Mouse (Mus musculus) lung, adult 2 months (tissue): ENCODE data around the gene Zfp62. TPM values are rescaled to one million over a fixed set of nuclear protein-coding genes. Genes with fewer than 3 reads are reported as not detected.
A peak's percentile ranks its signal among the peaks of the same experiment; 100 is the strongest.

Experiments used
- DNase-seq: peaks from one replicate; pipeline ENCODE4 v3.0.0; 2022
- H3K4me1 ChIP-seq: fragments of 200-500 bp; 2 replicates; pipeline ENCODE4 v1.6.1; 2011; ENCODE audit warnings: low read length; ENCODE audit not compliant: control insufficient read depth, insufficient read depth
- H3K4me3 ChIP-seq: fragments of 200-500 bp; replicated peaks from 2 replicates; pipeline ENCODE3; 2011; ENCODE audit warnings: low read depth, mild to moderate bottlenecking, control low read depth, low read length; ENCODE audit errors: extremely low read depth
- CTCF ChIP-seq: fragments of 200-500 bp; IDR thresholded peaks from 2 replicates; pipeline ENCODE4 v1.5.1; 2011; ENCODE audit warnings: mild to moderate bottlenecking, low read length, control low read depth; ENCODE audit not compliant: insufficient read depth
- POLR2A ChIP-seq: fragments of 200-500 bp; IDR thresholded peaks from 2 replicates; pipeline ENCODE4 v1.6.1; 2011; ENCODE audit warnings: low read depth, mild to moderate bottlenecking, control low read depth, low read length, borderline replicate concordance; ENCODE audit errors: extremely low read depth
- WGBS: fragments of 180-500 bp; shearing (Covaris S2); methylation state at CpG from one replicate; pipeline ENCODE4 v1.1.7; 2018; 5-methylcytosine and 5-hydroxymethylcytosine counted together
- polyA plus RNA-seq: library from polyadenylated mRNA; depleted of rRNA; stranded (reverse); fragments of >200 nt; gene quantifications from 2 replicates; pipeline ENCODE4 v1.2.3, GENCODE M21; 2012

The Zfp62 gene
- polyA plus RNA-seq, 1 experiment, result 3.0 TPM

DNA sequence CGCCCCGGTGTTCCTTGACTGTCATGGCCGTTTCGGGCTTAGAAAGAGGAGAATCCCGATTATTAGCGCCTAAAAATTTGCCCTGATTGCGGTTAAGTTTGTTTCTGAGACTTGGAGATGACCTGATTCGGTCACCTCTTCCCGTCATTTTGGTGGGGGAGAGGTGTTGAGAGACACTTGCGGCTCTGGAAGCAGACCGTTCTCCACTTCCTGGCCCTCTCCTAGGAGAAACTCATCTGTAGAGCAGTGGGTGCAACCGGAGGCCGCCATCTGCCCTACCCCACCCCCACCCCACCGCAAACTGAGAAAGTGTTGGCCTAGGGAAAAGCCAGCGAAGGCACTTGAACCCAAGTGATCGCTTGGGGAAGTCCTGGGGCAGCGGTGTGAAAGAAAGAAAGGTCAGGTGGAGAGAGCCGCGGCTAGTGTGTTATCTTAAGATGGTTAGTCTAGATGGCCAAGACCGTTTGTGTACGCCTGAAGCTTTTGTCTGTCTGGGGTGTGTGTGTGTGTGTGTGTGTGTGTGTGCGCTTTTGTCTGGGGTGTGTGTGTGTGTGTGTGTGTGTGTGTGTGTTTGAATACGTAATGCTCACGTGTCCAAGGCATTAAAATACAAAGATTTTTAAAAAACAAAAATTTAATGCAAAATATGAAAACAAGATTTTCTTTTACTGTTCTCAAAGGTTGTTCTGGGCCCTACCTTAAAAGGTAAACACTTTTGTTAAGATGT, 842 bp downstream of the Zfp62 start:
- WGBS, result under 1% methylated on average over 24 of the region's 24 CpGs
- TF ChIP-seq CTCF, result no peak
- peak; percentile 31; the same call in 1 of the 2 replicates for TF ChIP-seq POLR2A
- DNase-seq, result no peak
- H3K4me3 ChIP-seq, result peak overlapping the region; percentile 95
- peaks cover 12% of the 10 kb centered on the region for H3K4me1 ChIP-seq

DNA sequence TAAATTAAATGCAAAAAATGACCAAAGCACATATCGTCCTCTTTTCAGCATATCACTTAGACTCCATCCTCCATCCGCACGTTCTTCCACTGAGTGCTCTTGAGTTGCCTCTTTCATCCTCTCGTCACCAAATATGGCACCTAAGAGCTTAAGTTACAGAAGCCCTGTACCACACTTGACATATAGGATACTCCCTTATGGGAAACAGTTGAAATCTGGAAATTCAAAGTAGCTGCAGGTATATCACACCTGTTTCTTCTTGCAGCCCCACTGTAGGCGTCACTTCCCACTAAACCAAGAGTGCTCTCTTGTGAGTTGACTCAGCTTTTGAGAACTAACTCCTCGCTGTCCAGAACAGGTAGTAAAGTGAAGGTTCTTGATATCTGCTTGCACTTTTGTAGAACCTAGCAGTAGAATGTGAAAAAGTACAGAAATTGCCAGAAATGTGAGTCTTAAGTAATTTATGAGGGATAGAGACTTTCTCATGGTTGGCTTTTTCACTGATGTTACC, 2.0 kb downstream of the Zfp62 start:
- 62% methylated on average over 6 of the region's 6 CpGs for WGBS
- Histone ChIP-seq H3K4me1 (peaks cover 12% of the 10 kb centered on the region), H3K4me3 (no peak overlapping the region)
- no peak for DNase-seq
- no peak for TF ChIP-seq POLR2A
- no peak for TF ChIP-seq CTCF

GRCm38 (mm10) chr11:49207495-49207894, 4.4 kb downstream of the Zfp62 start:
- TF ChIP-seq POLR2A, result no peak
- no peak for TF ChIP-seq CTCF
- WGBS, result 90% methylated on average over 1 of the region's 1 CpGs
- no peak overlapping the region for H3K4me3 ChIP-seq
- H3K4me1 ChIP-seq, result peaks cover 7% of the 10 kb centered on the region
- no peak for DNase-seq

DNA sequence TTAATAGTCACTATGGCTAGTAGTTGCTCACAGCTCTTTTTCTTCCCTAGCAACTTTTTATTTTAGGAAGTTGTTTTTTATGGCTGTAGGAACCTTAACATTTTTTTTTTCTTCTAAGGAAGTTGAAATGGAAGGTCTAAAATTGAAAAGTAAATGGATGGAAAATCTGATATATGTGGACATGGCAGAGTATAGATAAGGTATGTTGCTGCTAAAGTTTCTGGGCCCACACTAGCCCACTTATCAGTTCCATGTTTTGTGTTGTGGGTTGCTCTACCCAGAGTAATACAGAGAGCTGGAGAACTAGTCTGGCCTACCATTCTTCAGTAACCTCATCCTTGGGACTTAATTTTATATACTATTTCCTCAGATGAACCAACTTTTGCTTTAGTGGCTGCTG, 9.5 kb downstream of the Zfp62 start:
- no peak for DNase-seq
- no peaks in the 10 kb centered on the region; the same call in none of the 2 replicates for H3K4me1 ChIP-seq
- TF ChIP-seq CTCF, result no peak
- no peak for TF ChIP-seq POLR2A
- H3K4me3 ChIP-seq, result no peak overlapping the region

GRCm38 (mm10) chr11:49213505-49213904, 10.4 kb downstream of the Zfp62 start:
- WGBS, result 92% methylated on average over 1 of the region's 1 CpGs
- Histone ChIP-seq H3K4me3 (no peak overlapping the region), H3K4me1 (no peaks in the 10 kb centered on the region; the same call in none of the 2 replicates)
- DNase-seq, result no peak
- TF ChIP-seq CTCF (no peak), POLR2A (no peak)

GRCm38 (mm10) chr11:49219271-49219670, 16.2 kb downstream of the Zfp62 start:
- no peak overlapping the region for H3K4me3 ChIP-seq
- no peak for DNase-seq
- WGBS, result 93% methylated on average over 2 of the region's 2 CpGs
- TF ChIP-seq CTCF (no peak), POLR2A (no peak)
- no peaks in the 10 kb centered on the region for H3K4me1 ChIP-seq

- TF ChIP-seq POLR2A (no peak), CTCF (no peak)
- 64% methylated on average over 1 of the region's 1 CpGs for WGBS
- no peaks in the 10 kb centered on the region; the same call in 1 of the 2 replicates for H3K4me1 ChIP-seq
- no peak for DNase-seq
- H3K4me3 ChIP-seq, result no peak overlapping the region
These were observed 21.4 kb downstream of the Zfp62 start for GRCm38 (mm10) chr11:49224455-49224854.

GRCm38 (mm10) chr11:49232781-49233180, 29.7 kb downstream of the Zfp62 start:
- Histone ChIP-seq H3K4me1 (peaks cover 2% of the 10 kb centered on the region; the same call in 1 of the 2 replicates), H3K4me3 (no peak overlapping the region)
- 65% methylated on average over 3 of the region's 3 CpGs for WGBS
- TF ChIP-seq CTCF (no peak), POLR2A (no peak)
- DNase-seq, result no peak

DNA sequence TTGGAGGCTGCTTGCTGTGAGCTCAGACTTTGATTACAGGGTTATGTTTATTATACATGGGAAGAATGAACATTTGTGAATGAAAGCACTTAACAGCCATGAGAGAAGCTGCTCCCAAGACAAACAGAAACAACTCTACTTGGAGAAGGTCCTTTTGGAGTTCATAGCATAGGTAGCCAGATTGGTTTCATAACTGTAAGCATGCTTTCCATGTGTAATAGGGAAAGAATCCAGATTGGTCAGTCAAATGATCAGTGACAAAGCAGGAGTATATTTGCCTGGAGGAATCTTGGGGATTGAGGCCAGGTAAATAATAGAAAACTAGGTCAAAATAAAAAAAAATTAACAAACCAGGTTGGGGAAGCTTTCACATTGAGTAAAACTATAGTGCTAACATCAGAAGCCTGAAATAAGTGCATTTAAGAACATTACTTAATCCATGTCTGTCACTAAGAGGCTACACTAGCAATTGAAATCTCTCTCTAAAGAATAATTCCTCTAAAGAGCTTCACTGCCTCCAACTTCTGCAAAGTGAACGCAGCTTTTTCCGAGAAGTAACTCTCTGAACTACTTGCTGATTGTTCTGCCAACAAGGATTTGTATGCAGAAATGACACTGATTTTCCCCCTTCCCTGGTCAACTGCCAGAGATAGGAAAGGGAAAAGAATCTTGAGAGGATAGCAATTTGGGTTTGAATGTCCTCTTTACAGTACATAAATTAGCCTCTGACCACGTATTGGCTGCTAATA, 32.5 kb downstream of the Zfp62 start:
- DNase-seq, result no peak
- H3K4me3 ChIP-seq, result no peak overlapping the region
- TF ChIP-seq POLR2A (no peak), CTCF (no peak)
- H3K4me1 ChIP-seq, result peaks cover 2% of the 10 kb centered on the region; the same call in 1 of the 2 replicates
- WGBS, result 48% methylated on average over 3 of the region's 3 CpGs
